Mouse (Mus musculus) hindbrain, embryonic 10.5 days (tissue): ENCODE measurements around the gene Coro1c. TPM values are rescaled to one million over a fixed set of nuclear protein-coding genes. Genes with fewer than 3 reads are reported as not detected.
A peak's percentile ranks its signal among the peaks of the same experiment; 100 is the strongest.

Experiments
- DNase-seq: peaks from one replicate; pipeline ENCODE4 v3.0.0-alpha.2; 2017; ENCODE audit warnings: low spot score
- H3K27ac ChIP-seq: fragments of 300-500 bp; sonication (generic); 2 replicates; pipeline ENCODE4 v1.5.1; 2016; ENCODE audit warnings: mild to moderate bottlenecking, moderate library complexity
- H3K27me3 ChIP-seq: fragments of 300-500 bp; sonication (generic); 2 replicates; pipeline ENCODE4 v1.6.1; 2016; ENCODE audit warnings: mild to moderate bottlenecking; ENCODE audit not compliant: poor library complexity, insufficient read depth, severe bottlenecking
- H3K36me3 ChIP-seq: fragments of 300-500 bp; sonication (generic); 2 replicates; pipeline ENCODE4 v1.6.1; 2016; ENCODE audit warnings: mild to moderate bottlenecking, moderate library complexity
- H3K4me1 ChIP-seq: fragments of 300-500 bp; sonication (generic); replicated peaks from 2 replicates; pipeline ENCODE4 v1.6.1; 2016; ENCODE audit warnings: mild to moderate bottlenecking
- H3K4me3 ChIP-seq: fragments of 300-500 bp; sonication (generic); 2 replicates; pipeline ENCODE4 v1.5.1; 2016; ENCODE audit warnings: mild to moderate bottlenecking, moderate library complexity
- H3K9me3 ChIP-seq: fragments of 300-500 bp; sonication (generic); 2 replicates; pipeline ENCODE4 v1.6.1; 2016; ENCODE audit warnings: mild to moderate bottlenecking, moderate library complexity
- WGBS: fragments of 180-500 bp; shearing (Covaris S2); methylation state at CpG from one replicate; pipeline ENCODE4 v1.1.7; 2016; 5-methylcytosine and 5-hydroxymethylcytosine counted together
- polyA plus RNA-seq: library from polyadenylated mRNA; unstranded; fragments of >200 nt; fragmentation: Nextera tagmentation; extraction: Ambion mirVana; gene quantifications from 2 replicates; pipeline ENCODE4 v1.2.1, GENCODE M21; 2016

Coro1c gene
- polyA plus RNA-seq: 248 and 258 TPM in 2 replicates

GRCm38 (mm10) chr5:113908592-113909441, at the start of gene Coro1c:
TSS of gene Coro1c (minus strand) at chr5:113908758.
- DNase-seq: peak; percentile 99
- under 1% methylated on average over 68 of the region's 68 CpGs for WGBS
- H3K4me3 ChIP-seq: peak within 1 kb of the TSS; percentile 97
- no peaks in the 10 kb centered on the region for H3K36me3 ChIP-seq
- H3K27ac ChIP-seq: peak within 1 kb of the TSS; percentile 97
- no peaks in the 10 kb centered on the region for H3K9me3 ChIP-seq
- H3K27me3 ChIP-seq: no peaks in the 10 kb centered on the region
- H3K4me1 ChIP-seq: peaks cover 56% of the 10 kb centered on the region

GRCm38 (mm10) chr5:113956510-113956909, 48.0 kb upstream of the Coro1c start:
- H3K27ac ChIP-seq: no peak overlapping the region
- WGBS: 10% methylated on average over 4 of the region's 4 CpGs
- H3K4me1 ChIP-seq: peaks cover 26% of the 10 kb centered on the region
- no peaks in the 10 kb centered on the region for H3K9me3 ChIP-seq
- H3K4me3 ChIP-seq: no peak overlapping the region
- no peaks in the 10 kb centered on the region for H3K27me3 ChIP-seq
- peaks cover 73% of the 10 kb centered on the region for H3K36me3 ChIP-seq
- DNase-seq: peak; percentile 92

GRCm38 (mm10) chr5:113955691-113956090, 47.1 kb upstream of the Coro1c start:
- no peak overlapping the region for H3K4me3 ChIP-seq
- WGBS: 92% methylated on average over 8 of the region's 8 CpGs
- H3K36me3 ChIP-seq: peaks cover 73% of the 10 kb centered on the region
- no peaks in the 10 kb centered on the region for H3K27me3 ChIP-seq
- H3K9me3 ChIP-seq: no peaks in the 10 kb centered on the region
- H3K27ac ChIP-seq: no peak overlapping the region
- H3K4me1 ChIP-seq: peaks cover 28% of the 10 kb centered on the region
- DNase-seq: no peak

GRCm38 (mm10) chr5:113955281-113955680, 46.7 kb upstream of the Coro1c start:
- Histone ChIP-seq H3K4me1 (peaks cover 28% of the 10 kb centered on the region), H3K9me3 (no peaks in the 10 kb centered on the region), H3K36me3 (peaks cover 73% of the 10 kb centered on the region), H3K27ac (no peak overlapping the region), H3K27me3 (no peaks in the 10 kb centered on the region), H3K4me3 (no peak overlapping the region)
- DNase-seq: no peak
- WGBS: 86% methylated on average over 5 of the region's 5 CpGs

GRCm38 (mm10) chr5:113954421-113954820, 45.9 kb upstream of the Coro1c start:
- H3K9me3 ChIP-seq: no peaks in the 10 kb centered on the region
- WGBS: 15% methylated on average over 7 of the region's 7 CpGs
- H3K4me3 ChIP-seq: no peak overlapping the region
- H3K4me1 ChIP-seq: peaks cover 22% of the 10 kb centered on the region
- no peaks in the 10 kb centered on the region for H3K27me3 ChIP-seq
- H3K27ac ChIP-seq: peak overlapping the region; percentile 51; the same call in 1 of the 2 replicates
- peak; percentile 83 for DNase-seq
- peaks cover 81% of the 10 kb centered on the region for H3K36me3 ChIP-seq

GRCm38 (mm10) chr5:113952519-113952918, 44.0 kb upstream of the Coro1c start:
- no peak overlapping the region for H3K4me3 ChIP-seq
- H3K27me3 ChIP-seq: no peaks in the 10 kb centered on the region
- H3K36me3 ChIP-seq: peaks cover 87% of the 10 kb centered on the region
- 0 out of 2 replicates have a peak overlapping the region, but pooled peaks have one; percentile 16 for H3K27ac ChIP-seq
- 94% methylated on average over 10 of the region's 10 CpGs for WGBS
- H3K9me3 ChIP-seq: no peaks in the 10 kb centered on the region
- DNase-seq: no peak
- 0 out of 2 replicates have a peak, but pooled peaks cover 6% of the 10 kb centered on the region for H3K4me1 ChIP-seq

- H3K27me3 ChIP-seq: no peaks in the 10 kb centered on the region
- H3K9me3 ChIP-seq: 0 out of 2 replicates have a peak, but pooled peaks cover 4% of the 10 kb centered on the region
- no peak overlapping the region for H3K27ac ChIP-seq
- 0 out of 2 replicates have a peak, but pooled peaks cover 6% of the 10 kb centered on the region for H3K4me1 ChIP-seq
- no peak overlapping the region for H3K4me3 ChIP-seq
- no peak for DNase-seq
- H3K36me3 ChIP-seq: peaks cover 88% of the 10 kb centered on the region
- WGBS: 90% methylated on average over 11 of the region's 11 CpGs
Measured at GRCm38 (mm10) chr5:113951693-113952071, 43.1 kb upstream of the Coro1c start.

- no peaks in the 10 kb centered on the region for H3K27me3 ChIP-seq
- no peak for DNase-seq
- H3K9me3 ChIP-seq: 0 out of 2 replicates have a peak, but pooled peaks cover 4% of the 10 kb centered on the region
- peak overlapping the region; percentile 6; the same call in 1 of the 2 replicates for H3K27ac ChIP-seq
- WGBS: 83% methylated on average over 19 of the region's 19 CpGs
- H3K4me3 ChIP-seq: no peak overlapping the region
- H3K4me1 ChIP-seq: 0 out of 2 replicates have a peak, but pooled peaks cover 6% of the 10 kb centered on the region
- H3K36me3 ChIP-seq: peaks cover 93% of the 10 kb centered on the region
Measured at GRCm38 (mm10) chr5:113950786-113951692, 42.5 kb upstream of the Coro1c start.

- Histone ChIP-seq H3K36me3 (peaks cover 93% of the 10 kb centered on the region), H3K27ac (no peak overlapping the region), H3K4me1 (peaks cover 8% of the 10 kb centered on the region; the same call in 1 of the 2 replicates), H3K9me3 (0 out of 2 replicates have a peak, but pooled peaks cover 4% of the 10 kb centered on the region), H3K27me3 (no peaks in the 10 kb centered on the region), H3K4me3 (no peak overlapping the region)
- 94% methylated on average over 17 of the region's 17 CpGs for WGBS
- DNase-seq: no peak
Measured at GRCm38 (mm10) chr5:113950133-113950532, 41.6 kb upstream of the Coro1c start.

GRCm38 (mm10) chr5:113947280-113947679, 38.7 kb upstream of the Coro1c start:
- H3K9me3 ChIP-seq: 0 out of 2 replicates have a peak, but pooled peaks cover 4% of the 10 kb centered on the region
- no peak for DNase-seq
- H3K27me3 ChIP-seq: no peaks in the 10 kb centered on the region
- peaks cover 100% of the 10 kb centered on the region for H3K36me3 ChIP-seq
- peaks cover 25% of the 10 kb centered on the region for H3K4me1 ChIP-seq
- H3K4me3 ChIP-seq: no peak overlapping the region
- H3K27ac ChIP-seq: no peak overlapping the region
- WGBS: 70% methylated on average over 2 of the region's 2 CpGs

- peaks cover 100% of the 10 kb centered on the region for H3K36me3 ChIP-seq
- no peak overlapping the region for H3K4me3 ChIP-seq
- WGBS: 90% methylated on average over 6 of the region's 6 CpGs
- peaks cover 21% of the 10 kb centered on the region for H3K4me1 ChIP-seq
- H3K27me3 ChIP-seq: no peaks in the 10 kb centered on the region
- 0 out of 2 replicates have a peak, but pooled peaks cover 4% of the 10 kb centered on the region for H3K9me3 ChIP-seq
- H3K27ac ChIP-seq: peak overlapping the region; percentile 66
- no peak for DNase-seq
Measured at GRCm38 (mm10) chr5:113945126-113945525, 36.6 kb upstream of the Coro1c start.

- Histone ChIP-seq H3K36me3 (peaks cover 94% of the 10 kb centered on the region), H3K27me3 (no peaks in the 10 kb centered on the region), H3K27ac (peak overlapping the region; percentile 74), H3K9me3 (0 out of 2 replicates have a peak, but pooled peaks cover 4% of the 10 kb centered on the region), H3K4me3 (no peak overlapping the region), H3K4me1 (peaks cover 24% of the 10 kb centered on the region)
- DNase-seq: no peak
- WGBS: 82% methylated on average over 12 of the region's 12 CpGs
Measured at GRCm38 (mm10) chr5:113943328-113943727, 34.8 kb upstream of the Coro1c start.
